Comparison of ENCODE assay signal across 18 mouse cellular contexts in genomic region chr8:89261163-89261812, GRCm38 (mm10).
"Had no signal": no experiment of that assay in that cellular context is flagged by ENCODE, and none has a peak within 500 bp of the region (broad histone marks: within the 10 kb centered on the region; RNA-seq: fewer than 3 reads in every experiment).

No protein-coding gene starts in this region.

- H3K4me1 ChIP-seq: hindbrain, embryonic 12.5 days; megakaryocyte, embryonic 14.5 days; midbrain, embryonic 15.5 days; neural tube, embryonic 12.5 days had no signal

- H3K4me2 ChIP-seq: hindbrain, embryonic 12.5 days; midbrain, embryonic 11.5 days; midbrain, embryonic 15.5 days; neural tube, embryonic 12.5 days had no signal

- ATAC-seq: hindbrain, postnatal 0 days; midbrain, embryonic 15.5 days had no signal

- H3K9ac ChIP-seq: hindbrain, embryonic 12.5 days; liver, embryonic 14.5 days; midbrain, embryonic 15.5 days; neural tube, embryonic 12.5 days had no signal

- H3K27ac ChIP-seq: hindbrain, embryonic 12.5 days; hindbrain, postnatal 0 days; liver, embryonic 14.5 days; macrophage; midbrain, embryonic 15.5 days; neural tube, embryonic 12.5 days had no signal

- H3K4me3 ChIP-seq: hindbrain, embryonic 12.5 days; megakaryocyte, embryonic 14.5 days; midbrain, embryonic 15.5 days; neural tube, embryonic 12.5 days had no signal

- H3K36me3 ChIP-seq: hindbrain, embryonic 12.5 days; midbrain, embryonic 15.5 days; neural tube, embryonic 12.5 days had no signal

- H3K27me3 ChIP-seq: megakaryocyte, embryonic 14.5 days; midbrain, embryonic 15.5 days; neural tube, embryonic 12.5 days had no signal

- DNase-seq: kidney, adult 18-20 months; kidney, postnatal 14 days; layer of hippocampus, adult 9-11 months; layer of hippocampus, postnatal 36 days; liver; retina, postnatal 1 day; right cerebral cortex, postnatal 4 days; spleen, adult 18-20 months; thymus, adult 18-20 months; thymus, postnatal 25 days had no signal
